Comparison of ENCODE assay signal across 13 mouse cellular contexts in the genomic region with DNA sequence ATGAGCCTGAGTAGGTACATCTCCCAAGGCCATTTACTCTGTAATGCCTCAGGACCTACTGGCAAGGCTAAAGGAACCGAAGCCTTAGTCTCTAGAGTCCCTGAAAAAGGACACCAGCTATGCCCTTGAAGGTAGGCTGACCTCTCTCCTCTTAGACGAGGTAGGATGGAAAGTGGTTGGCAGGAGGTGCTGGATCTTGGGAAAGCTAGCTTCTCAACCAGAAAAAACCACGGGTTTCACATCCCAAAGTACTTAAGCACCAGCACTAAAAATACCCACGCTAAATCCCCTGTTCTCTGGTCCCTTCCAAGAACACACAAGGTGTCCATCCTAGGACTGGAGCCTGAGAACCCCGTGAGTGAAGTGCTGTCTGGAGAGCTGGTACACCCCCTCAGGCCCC.
"Had no signal": no experiment of that assay in that cellular context is flagged by ENCODE, and none has a peak within 500 bp of the region (broad histone marks: within the 10 kb centered on the region; RNA-seq: fewer than 3 reads in every experiment).

No protein-coding gene starts in this region.

- H3K27me3 ChIP-seq: limb, embryonic 13.5 days; midbrain, embryonic 13.5 days; neural tube, embryonic 15.5 days had no signal

- DNase-seq: kidney, postnatal 10 days; kidney, postnatal 4 days; lung, adult 18-20 months; right cerebral cortex, adult 18-20 months; right cerebral cortex, postnatal 25 days; thymus, postnatal 4 days had no signal

- H3K27ac ChIP-seq: layer of hippocampus, adult 2 months; limb, embryonic 13.5 days; liver, embryonic 14.5 days; midbrain, embryonic 13.5 days; neural tube, embryonic 15.5 days; stomach, postnatal 0 days had no signal

- H3K4me1 ChIP-seq: limb, embryonic 13.5 days; midbrain, embryonic 13.5 days; neural tube, embryonic 15.5 days had no signal

- H3K36me3 ChIP-seq: limb, embryonic 13.5 days; midbrain, embryonic 13.5 days; neural tube, embryonic 15.5 days had no signal

- H3K9me3 ChIP-seq: limb, embryonic 13.5 days; midbrain, embryonic 13.5 days; neural tube, embryonic 15.5 days had no signal

- H3K4me3 ChIP-seq: layer of hippocampus, adult 2 months; limb, embryonic 13.5 days; midbrain, embryonic 13.5 days; myocyte; neural tube, embryonic 15.5 days had no signal

- H3K9ac ChIP-seq: limb, embryonic 13.5 days; liver, embryonic 14.5 days; midbrain, embryonic 13.5 days; neural tube, embryonic 15.5 days had no signal
